In the genomic region with DNA sequence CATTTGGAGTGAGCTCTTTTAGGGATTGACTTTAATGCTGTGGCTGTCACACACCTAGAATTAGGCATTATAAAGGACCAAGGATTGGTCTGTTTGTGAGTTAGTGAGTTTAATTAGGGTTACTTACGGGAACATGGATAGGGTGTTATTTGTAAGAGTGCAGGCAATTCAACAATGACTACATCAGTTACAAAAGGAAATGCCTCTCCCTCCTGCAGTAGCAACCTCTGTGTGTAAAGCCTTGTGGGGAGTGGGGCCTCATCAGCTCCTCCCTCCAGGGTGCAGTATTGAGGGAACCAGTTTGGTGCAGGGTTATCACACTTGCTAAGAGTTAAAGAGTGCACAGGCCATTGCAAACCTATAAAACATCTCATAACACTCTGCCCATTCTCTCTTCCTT, we compare ENCODE assay signal across 18 mouse cellular contexts.
DNase-seq lines count a peak whose midpoint lies in the region; ATAC-seq and TF ChIP-seq lines count a peak whose summit lies in the region.
"Had no signal": no experiment of that assay in that cellular context is flagged by ENCODE, and none has a peak within 500 bp of the region (broad histone marks: within the 10 kb centered on the region; RNA-seq: fewer than 3 reads in every experiment).

No protein-coding gene starts in this region.

- no peak for DNase-seq in forebrain, postnatal 0 days
- no peak for DNase-seq in midbrain, embryonic 10.5 days (ENCODE audit: low spot score)
- DNase-seq in R1 (ENCODE audit: low read depth, low spot score) = peak; percentile 50
- no peak for DNase-seq in testis, postnatal 14 days (ENCODE audit: low spot score)
- DNase-seq: cerebellum, postnatal 14 days; embryo, embryonic 11 days; gastrocnemius, postnatal 10 days; heart, adult 18-20 months; kidney, postnatal 4 days; lung, embryonic 14.5 days had no signal

- no peaks in the 10 kb centered on the region for H3K36me3 ChIP-seq in forebrain, embryonic 12.5 days (replicated peaks)
- H3K36me3 ChIP-seq in forebrain, postnatal 0 days (ENCODE audit: insufficient read depth) = no peaks in the 10 kb centered on the region
- H3K36me3 ChIP-seq in midbrain, embryonic 13.5 days = no peaks in the 10 kb centered on the region
- H3K36me3 ChIP-seq in midbrain, embryonic 10.5 days = peaks cover 7% of the 10 kb centered on the region
- no peaks in the 10 kb centered on the region for H3K36me3 ChIP-seq in neural tube, embryonic 15.5 days
- H3K36me3 ChIP-seq: embryonic facial prominence, embryonic 15.5 days; heart, embryonic 15.5 days; intestine, embryonic 15.5 days had no signal

- TF ChIP-seq CTCF in forebrain, postnatal 0 days (IDR thresholded peaks at IDR 0.05; ENCODE audit: low read depth) = no peak

- no peaks in the 10 kb centered on the region for H3K27me3 ChIP-seq in forebrain, embryonic 12.5 days
- H3K27me3 ChIP-seq in forebrain, postnatal 0 days (ENCODE audit: insufficient read depth, low read length) = no peaks in the 10 kb centered on the region
- H3K27me3 ChIP-seq in midbrain, embryonic 13.5 days = no peaks in the 10 kb centered on the region
- no peaks in the 10 kb centered on the region for H3K27me3 ChIP-seq in midbrain, embryonic 10.5 days (ENCODE audit: low read depth, poor library complexity, severe bottlenecking)
- H3K27me3 ChIP-seq in neural tube, embryonic 15.5 days (replicated peaks) = no peaks in the 10 kb centered on the region
- H3K27me3 ChIP-seq: CH12.LX; embryonic facial prominence, embryonic 15.5 days; heart, embryonic 15.5 days; intestine, embryonic 15.5 days; liver, embryonic 12.5 days had no signal

- H3K9ac ChIP-seq in forebrain, embryonic 12.5 days = no peak overlapping the region
- no peak overlapping the region for H3K9ac ChIP-seq in forebrain, postnatal 0 days
- H3K9ac ChIP-seq in midbrain, embryonic 13.5 days (replicated peaks) = no peak overlapping the region
- H3K9ac ChIP-seq in neural tube, embryonic 15.5 days (replicated peaks) = no peak overlapping the region
- H3K9ac ChIP-seq: embryonic facial prominence, embryonic 15.5 days; heart, embryonic 15.5 days; intestine, embryonic 15.5 days; liver, embryonic 12.5 days; lung, embryonic 14.5 days had no signal

- H3K4me3 ChIP-seq in forebrain, embryonic 12.5 days (replicated peaks) = no peak overlapping the region
- H3K4me3 ChIP-seq in forebrain, postnatal 0 days (ENCODE audit: low read depth, low read length) = no peak overlapping the region
- no peak overlapping the region for H3K4me3 ChIP-seq in midbrain, embryonic 13.5 days (replicated peaks)
- no peak overlapping the region for H3K4me3 ChIP-seq in midbrain, embryonic 10.5 days
- H3K4me3 ChIP-seq in neural tube, embryonic 15.5 days (replicated peaks) = no peak overlapping the region
- H3K4me3 ChIP-seq: embryonic facial prominence, embryonic 15.5 days; heart, embryonic 15.5 days; intestine, embryonic 15.5 days; liver, embryonic 12.5 days had no signal

- 0 out of 2 replicates have a peak overlapping the region, but pooled peaks have one; percentile 46 for H3K27ac ChIP-seq in forebrain, embryonic 12.5 days
- H3K27ac ChIP-seq in forebrain, postnatal 0 days (ENCODE audit: low read depth, low read length) = no peak overlapping the region
- 0 out of 2 replicates have a peak overlapping the region, but pooled peaks have one; percentile 6 for H3K27ac ChIP-seq in midbrain, embryonic 13.5 days
- H3K27ac ChIP-seq in midbrain, embryonic 10.5 days (replicated peaks) = no peak overlapping the region
- H3K27ac ChIP-seq in neural tube, embryonic 15.5 days (replicated peaks) = no peak overlapping the region
- H3K27ac ChIP-seq: embryonic facial prominence, embryonic 15.5 days; heart, embryonic 15.5 days; intestine, embryonic 15.5 days; liver, embryonic 12.5 days had no signal

- no peak overlapping the region for H3K4me2 ChIP-seq in forebrain, embryonic 12.5 days
- H3K4me2 ChIP-seq in forebrain, postnatal 0 days (ENCODE audit: low read depth) = no peak overlapping the region
- peak overlapping the region; percentile 32; the same call in 1 of the 2 replicates for H3K4me2 ChIP-seq in midbrain, embryonic 13.5 days (replicated peaks)
- H3K4me2 ChIP-seq in neural tube, embryonic 15.5 days = peak overlapping the region; percentile 19; the same call in 1 of the 2 replicates
- H3K4me2 ChIP-seq: embryonic facial prominence, embryonic 15.5 days; heart, embryonic 15.5 days; intestine, embryonic 15.5 days; liver, embryonic 12.5 days; lung, embryonic 14.5 days had no signal

- ATAC-seq in forebrain, embryonic 12.5 days (ENCODE audit: low FRiP score) = no peak
- no peak for ATAC-seq in forebrain, postnatal 0 days
- no peak for ATAC-seq in midbrain, embryonic 13.5 days
- ATAC-seq in neural tube, embryonic 15.5 days (ENCODE audit: low FRiP score) = no peak
- ATAC-seq: intestine, embryonic 15.5 days; liver, embryonic 12.5 days had no signal

- WGBS in forebrain, embryonic 12.5 days = 20% methylated on average over 1 of the region's 1 CpGs
- WGBS in forebrain, postnatal 0 days = 23% methylated on average over 1 of the region's 1 CpGs
- 21% methylated on average over 1 of the region's 1 CpGs for WGBS in midbrain, embryonic 13.5 days
- WGBS in midbrain, embryonic 10.5 days = 33% methylated on average over 1 of the region's 1 CpGs
- 23% methylated on average over 1 of the region's 1 CpGs for WGBS in neural tube, embryonic 15.5 days

- peaks cover 18% of the 10 kb centered on the region for H3K4me1 ChIP-seq in forebrain, embryonic 12.5 days
- H3K4me1 ChIP-seq in forebrain, postnatal 0 days (ENCODE audit: insufficient read depth) = no peaks in the 10 kb centered on the region
- peaks cover 17% of the 10 kb centered on the region for H3K4me1 ChIP-seq in midbrain, embryonic 13.5 days (replicated peaks)
- peaks cover 14% of the 10 kb centered on the region for H3K4me1 ChIP-seq in midbrain, embryonic 10.5 days
- peaks cover 26% of the 10 kb centered on the region for H3K4me1 ChIP-seq in neural tube, embryonic 15.5 days
- H3K4me1 ChIP-seq: embryonic facial prominence, embryonic 15.5 days; intestine, embryonic 15.5 days had no signal

- no peaks in the 10 kb centered on the region for H3K9me3 ChIP-seq in forebrain, embryonic 12.5 days
- no peaks in the 10 kb centered on the region for H3K9me3 ChIP-seq in forebrain, postnatal 0 days (ENCODE audit: low read length)
- H3K9me3 ChIP-seq in midbrain, embryonic 13.5 days = no peaks in the 10 kb centered on the region
- no peaks in the 10 kb centered on the region for H3K9me3 ChIP-seq in midbrain, embryonic 10.5 days (replicated peaks)
- no peaks in the 10 kb centered on the region for H3K9me3 ChIP-seq in neural tube, embryonic 15.5 days (replicated peaks)
- H3K9me3 ChIP-seq: embryonic facial prominence, embryonic 15.5 days; heart, embryonic 15.5 days; intestine, embryonic 15.5 days; liver, embryonic 12.5 days had no signal

Comparison
In these comparisons a context has a peak if more than half of its experiments do, and no peak if none do; other contexts are left out.
1. H3K27ac ChIP-seq: peak in forebrain, embryonic 12.5 days (single experiment) and midbrain, embryonic 13.5 days (single experiment); none in forebrain, postnatal 0 days (single experiment), midbrain, embryonic 10.5 days (single experiment) and neural tube, embryonic 15.5 days (single experiment).
2. H3K4me2 ChIP-seq: peak in midbrain, embryonic 13.5 days (single experiment) and neural tube, embryonic 15.5 days (single experiment); none in forebrain, embryonic 12.5 days (single experiment) and forebrain, postnatal 0 days (single experiment).